Mouse (Mus musculus) kidney, postnatal 0 days (tissue): ENCODE results near the gene Itgam. TPM values are rescaled to one million over a fixed set of nuclear protein-coding genes. Genes with fewer than 3 reads are reported as not detected.

Source experiments
- ATAC-seq: fragments of 200-750 bp; cut with Nextera tagmentation; replicated peaks from 2 replicates; pipeline ENCODE4 v1.8.0; 2017; ENCODE audit warnings: low read depth, moderate number of reproducible peaks, moderate TSS enrichment, moderate library complexity; ENCODE audit not compliant: low FRiP score
- DNase-seq: peaks from one replicate; pipeline ENCODE4 v3.0.0-alpha.2; 2016; ENCODE audit warnings: low spot score
- H3K27ac ChIP-seq: fragments of 300-500 bp; sonication (generic); 2 replicates; pipeline ENCODE4 v1.5.1; 2014; ENCODE audit warnings: mild to moderate bottlenecking
- H3K27me3 ChIP-seq: fragments of 300-500 bp; sonication (generic); 2 replicates; pipeline ENCODE4 v1.6.1; 2014; ENCODE audit warnings: low read length, mixed read lengths; ENCODE audit not compliant: insufficient read depth
- H3K36me3 ChIP-seq: fragments of 300-500 bp; sonication (generic); 2 replicates; pipeline ENCODE4 v1.6.1; 2014; ENCODE audit warnings: low read length, mixed read lengths; ENCODE audit not compliant: insufficient read depth
- H3K4me1 ChIP-seq: fragments of 300-500 bp; sonication (generic); replicated peaks from 2 replicates; pipeline ENCODE4 v1.6.1; 2014; ENCODE audit warnings: antibody characterized with exemption, low read length, mixed read lengths; ENCODE audit not compliant: insufficient read depth
- H3K4me2 ChIP-seq: fragments of 300-500 bp; sonication (generic); 2 replicates; pipeline ENCODE4 v1.6.1; 2014; ENCODE audit warnings: mild to moderate bottlenecking, low read length, moderate library complexity, mixed read lengths
- H3K4me3 ChIP-seq: fragments of 300-500 bp; sonication (generic); replicated peaks from 2 replicates; pipeline ENCODE4 v1.5.1; 2014; ENCODE audit warnings: low read depth, low read length
- H3K9ac ChIP-seq: fragments of 300-500 bp; sonication (generic); 2 replicates; pipeline ENCODE4 v1.6.1; 2014; ENCODE audit warnings: low read depth, low read length
- H3K9me3 ChIP-seq: fragments of 300-500 bp; sonication (generic); replicated peaks from 2 replicates; pipeline ENCODE4 v1.6.1; 2016; ENCODE audit warnings: low read length, inconsistent platforms, mixed read lengths
- CTCF ChIP-seq: IDR thresholded peaks from 2 replicates; pipeline ENCODE4 v1.5.1; 2016; ENCODE audit warnings: antibody characterized with exemption, low read depth, mild to moderate bottlenecking, moderate library complexity
- WGBS: fragments of 180-500 bp; shearing (Covaris S2); extraction: QIAGEN DNeasy Blood & Tissue Kit; methylation state at CpG from one replicate; pipeline ENCODE4 v1.1.7; 2014; 5-methylcytosine and 5-hydroxymethylcytosine counted together
- polyA plus RNA-seq: library from polyadenylated mRNA; unstranded; fragments of >200 nt; fragmentation: Nextera tagmentation; extraction: Ambion mirVana; gene quantifications from 2 replicates; pipeline ENCODE4 v1.2.1, GENCODE M21; 2015

The Itgam gene
- polyA plus RNA-seq, 1 experiment from 2014 or later = 0.79 TPM

DNA sequence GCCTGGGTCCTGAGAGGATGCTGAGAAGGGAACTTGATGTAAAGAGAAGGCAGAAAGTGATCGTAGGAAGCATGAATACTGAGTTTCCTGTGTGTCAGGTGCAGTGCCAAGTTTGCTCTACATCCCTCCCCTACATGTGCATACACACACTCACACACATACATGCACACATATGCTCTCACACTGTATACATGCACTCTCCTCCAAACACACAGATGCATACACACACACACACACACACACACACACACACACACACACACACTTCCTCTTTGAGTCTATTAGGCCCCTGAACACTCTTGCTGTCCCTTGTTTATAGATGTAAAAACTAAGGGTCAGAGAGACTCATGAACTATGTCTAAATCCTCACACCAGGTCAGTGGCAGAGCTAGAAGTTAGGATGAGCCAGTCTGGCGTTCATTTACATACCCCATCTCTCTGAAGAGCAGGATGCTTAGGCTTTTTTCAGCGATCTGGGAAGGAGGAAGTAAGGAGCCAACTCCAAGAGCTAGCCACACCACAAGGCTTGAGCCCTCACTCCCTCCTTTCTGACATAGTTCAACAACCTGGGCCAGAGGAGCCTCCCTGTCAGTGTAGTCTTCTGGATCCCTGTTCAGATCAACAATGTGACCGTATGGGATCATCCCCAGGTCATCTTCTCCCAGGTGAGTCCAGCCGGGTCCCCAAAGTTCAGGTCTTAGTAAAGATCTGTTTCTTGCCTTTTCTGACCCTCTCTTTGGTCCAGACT lies 52.9 kb downstream of the Itgam start:
- Histone ChIP-seq H3K9ac (no peak overlapping the region), H3K9me3 (no peaks in the 10 kb centered on the region), H3K4me2 (no peak overlapping the region), H3K4me3 (no peak overlapping the region), H3K27ac (no peak overlapping the region), H3K27me3 (no peaks in the 10 kb centered on the region), H3K36me3 (no peaks in the 10 kb centered on the region), H3K4me1 (no peaks in the 10 kb centered on the region)
- 74% methylated on average over 5 of the region's 5 CpGs for WGBS
- DNase-seq (no peak), ATAC-seq (no peak)
- no peak for TF ChIP-seq CTCF

DNA sequence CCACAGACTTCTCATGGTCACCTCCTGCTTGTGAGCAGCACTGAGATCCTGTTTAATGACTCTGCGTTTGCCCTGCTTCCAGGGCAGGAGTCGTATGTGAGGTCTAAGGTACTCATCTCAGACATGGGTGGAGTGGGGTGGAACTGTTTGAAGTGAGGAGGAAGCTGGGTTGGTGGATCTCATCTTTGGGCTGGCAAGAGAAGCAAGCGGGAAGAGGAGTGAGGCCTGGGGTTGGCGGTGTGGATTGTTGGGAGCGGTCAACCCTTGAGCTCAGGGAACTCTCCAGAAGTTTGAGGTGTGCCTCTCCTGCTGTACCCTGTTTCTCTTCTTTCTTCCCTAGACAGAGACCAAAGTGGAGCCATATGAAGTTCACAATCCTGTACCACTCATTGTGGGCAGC lies 54.0 kb downstream of the Itgam start:
- no peak for TF ChIP-seq CTCF
- Histone ChIP-seq H3K36me3 (no peaks in the 10 kb centered on the region), H3K27me3 (no peaks in the 10 kb centered on the region), H3K4me1 (no peaks in the 10 kb centered on the region), H3K4me2 (no peak overlapping the region), H3K9ac (no peak overlapping the region), H3K9me3 (no peaks in the 10 kb centered on the region), H3K27ac (no peak overlapping the region), H3K4me3 (no peak overlapping the region)
- DNase-seq (no peak), ATAC-seq (no peak)
- 95% methylated on average over 5 of the region's 5 CpGs for WGBS

DNA sequence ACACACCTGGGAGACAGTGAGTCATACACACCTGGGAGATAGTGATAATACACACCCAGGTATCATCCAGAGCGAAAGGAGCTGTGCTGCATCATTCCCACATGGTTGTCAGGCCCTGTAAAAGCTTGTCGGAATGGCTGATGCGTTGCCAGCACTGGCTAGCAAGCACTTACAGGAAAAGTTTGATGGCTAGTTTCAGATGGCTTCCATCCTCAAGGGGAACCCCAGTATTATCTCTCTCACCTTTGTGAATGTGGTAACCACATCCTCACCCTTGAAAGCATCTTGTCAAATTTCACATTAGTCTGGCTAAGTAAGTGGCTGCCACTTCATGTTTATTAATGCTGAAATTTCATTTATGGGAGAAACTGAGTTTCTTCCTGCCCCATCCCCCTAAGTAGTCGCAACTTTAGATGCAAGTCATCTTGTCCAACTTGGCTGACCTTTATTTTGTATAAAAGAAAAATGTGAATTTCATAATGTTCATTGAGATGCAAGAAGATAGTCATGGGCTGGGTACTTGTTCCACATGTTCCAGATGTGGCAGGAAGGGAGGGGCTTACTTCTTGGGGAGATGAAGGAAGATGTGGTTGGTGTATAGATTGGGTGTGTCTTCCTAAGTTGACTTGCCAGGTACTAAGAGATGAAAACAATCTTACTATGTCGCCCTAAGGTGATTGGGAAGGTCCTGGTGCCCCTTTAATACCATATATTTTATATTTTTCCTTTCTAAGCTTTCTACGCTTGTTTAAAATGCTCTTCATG lies 57.5 kb downstream of the Itgam start:
- Histone ChIP-seq H3K9me3 (no peaks in the 10 kb centered on the region), H3K27me3 (no peaks in the 10 kb centered on the region), H3K4me1 (no peaks in the 10 kb centered on the region), H3K4me3 (no peak overlapping the region), H3K9ac (no peak overlapping the region), H3K36me3 (no peaks in the 10 kb centered on the region), H3K27ac (no peak overlapping the region), H3K4me2 (no peak overlapping the region)
- 83% methylated on average over 6 of the region's 6 CpGs for WGBS
- TF ChIP-seq CTCF = no peak
- DNase-seq = no peak
- no peak for ATAC-seq

DNA sequence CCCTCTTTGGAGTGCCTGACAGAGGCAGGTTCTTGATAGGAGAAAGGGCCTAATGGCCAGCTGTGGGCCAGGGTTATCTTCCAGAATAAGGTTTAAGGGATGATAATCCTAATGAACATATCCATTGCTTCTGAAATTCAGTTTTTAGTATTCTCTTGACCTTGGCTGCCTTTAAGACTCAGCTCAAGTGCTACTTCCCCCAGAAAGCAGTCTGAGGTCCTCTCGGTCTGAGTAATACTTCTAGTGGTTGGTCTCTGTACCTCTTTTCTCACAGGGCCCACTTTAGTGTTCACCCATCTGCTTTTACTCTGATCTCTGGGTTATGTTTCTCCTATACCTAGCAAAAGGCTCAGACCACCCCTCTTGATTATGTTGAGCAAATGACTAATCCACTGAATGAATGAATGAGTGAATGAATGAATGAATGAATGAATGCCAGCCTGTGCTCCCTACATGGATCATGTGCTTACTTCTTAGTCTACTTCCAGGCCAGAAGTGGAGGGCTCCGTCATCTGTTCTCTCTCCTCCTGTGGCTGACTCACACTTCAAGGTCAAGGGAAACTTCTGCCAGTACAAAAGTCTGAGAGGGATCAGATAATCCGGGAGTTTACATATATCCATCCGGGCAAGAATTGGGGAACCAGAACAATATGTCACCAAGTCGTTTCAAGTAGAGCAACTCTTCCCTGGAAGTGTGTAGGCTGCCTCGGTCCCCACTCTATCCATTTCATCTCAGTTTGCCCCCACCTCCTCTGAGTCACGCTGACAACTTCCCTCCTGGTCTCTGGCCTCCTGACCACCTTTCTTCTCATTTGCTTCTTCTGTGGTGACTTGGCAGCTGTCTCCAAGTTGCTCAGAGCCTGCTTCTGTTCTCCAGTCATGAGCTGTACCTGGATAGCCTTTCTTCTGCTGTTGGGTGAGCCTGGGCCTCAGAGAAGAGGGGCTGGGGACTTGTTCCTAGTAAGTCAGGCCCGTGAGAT lies 66.6 kb downstream of the Itgam start, which contains the start of gene Itgax:
TSS of gene Itgax (plus strand) at position 807 of the 980 bp plus-strand sequence.
- ATAC-seq = no peak
- DNase-seq = no peak
- no peak within 1 kb of the TSS for H3K4me2 ChIP-seq
- WGBS = 72% methylated on average over 8 of the region's 8 CpGs
- H3K9me3 ChIP-seq = no peaks in the 10 kb centered on the region
- no peak for TF ChIP-seq CTCF
- H3K4me3 ChIP-seq = no peak within 1 kb of the TSS
- no peak within 1 kb of the TSS for H3K27ac ChIP-seq
- H3K36me3 ChIP-seq = no peaks in the 10 kb centered on the region
- H3K4me1 ChIP-seq = no peaks in the 10 kb centered on the region
- H3K9ac ChIP-seq = no peak within 1 kb of the TSS
- no peaks in the 10 kb centered on the region for H3K27me3 ChIP-seq

DNA sequence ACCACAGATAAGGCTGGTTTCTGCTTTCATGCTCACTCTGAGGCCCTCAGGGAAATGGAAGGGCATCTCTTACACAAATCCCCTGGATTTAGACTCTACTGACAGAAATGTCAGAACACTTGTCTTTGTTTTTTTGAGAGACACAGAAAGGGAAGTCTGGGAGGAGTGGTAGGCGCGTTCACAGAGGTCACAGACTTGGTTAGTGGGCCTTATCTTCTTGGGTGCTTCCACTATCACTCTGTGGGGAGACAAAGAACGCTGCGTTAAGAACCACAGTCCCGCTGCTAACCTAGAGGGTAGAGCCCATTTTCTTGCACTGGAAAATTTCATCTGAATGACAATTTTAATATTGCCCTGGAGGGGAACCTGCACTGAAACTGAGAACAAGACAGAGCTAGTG lies 69.7 kb downstream of the Itgam start:
- no peaks in the 10 kb centered on the region for H3K27me3 ChIP-seq
- ATAC-seq = no peak
- H3K4me3 ChIP-seq = no peak overlapping the region
- TF ChIP-seq CTCF = no peak
- H3K9me3 ChIP-seq = no peaks in the 10 kb centered on the region
- H3K27ac ChIP-seq = no peak overlapping the region
- DNase-seq = no peak
- no peaks in the 10 kb centered on the region for H3K4me1 ChIP-seq
- H3K9ac ChIP-seq = no peak overlapping the region
- no peaks in the 10 kb centered on the region for H3K36me3 ChIP-seq
- 83% methylated on average over 5 of the region's 5 CpGs for WGBS
- H3K4me2 ChIP-seq = no peak overlapping the region

DNA sequence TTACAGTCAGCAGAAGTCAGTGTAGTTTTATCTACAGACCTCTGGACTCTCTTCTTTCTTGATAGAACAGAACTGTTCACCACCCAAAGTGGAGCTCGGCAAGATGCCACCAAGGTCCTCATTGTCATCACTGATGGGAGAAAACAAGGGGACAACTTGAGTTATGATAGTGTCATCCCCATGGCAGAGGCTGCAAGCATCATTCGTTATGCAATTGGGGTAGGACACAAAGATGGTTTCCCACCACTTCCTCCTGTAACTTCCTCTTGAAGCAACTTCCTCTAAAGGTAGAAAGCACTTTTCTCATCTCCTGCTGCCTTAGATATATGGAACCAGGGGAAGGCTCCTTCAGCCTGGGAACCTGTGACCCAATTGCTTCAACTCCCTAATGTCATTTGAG lies 71.2 kb downstream of the Itgam start:
- H3K27ac ChIP-seq = no peak overlapping the region
- no peaks in the 10 kb centered on the region for H3K36me3 ChIP-seq
- H3K4me2 ChIP-seq = no peak overlapping the region
- TF ChIP-seq CTCF = no peak
- no peaks in the 10 kb centered on the region for H3K27me3 ChIP-seq
- ATAC-seq (no peak), DNase-seq (no peak)
- H3K4me3 ChIP-seq = no peak overlapping the region
- no peaks in the 10 kb centered on the region for H3K9me3 ChIP-seq
- WGBS = 82% methylated on average over 2 of the region's 2 CpGs
- no peaks in the 10 kb centered on the region for H3K4me1 ChIP-seq
- no peak overlapping the region for H3K9ac ChIP-seq
